Mouse (Mus musculus) G1E (cell line): ENCODE measurements around the gene Nppa.

Experiments used
- CTCF ChIP-seq: IDR thresholded peaks from 2 replicates; pipeline ENCODE4 v1.5.1; 2012; ENCODE audit warnings: low read depth, low read length, inconsistent platforms, mixed read lengths
- GATA1 ChIP-seq: IDR thresholded peaks from 2 replicates; pipeline ENCODE4 v1.6.1; 2012; ENCODE audit warnings: borderline replicate concordance, low read length, inconsistent platforms, mixed read lengths

GRCm38 (mm10) chr4:147965712-147966111 lies 34.8 kb upstream of the Nppa start:
- no peak for TF ChIP-seq CTCF
- TF ChIP-seq GATA1: no peak
